Comparison of ENCODE assay signal across 21 mouse cellular contexts in the genomic region with DNA sequence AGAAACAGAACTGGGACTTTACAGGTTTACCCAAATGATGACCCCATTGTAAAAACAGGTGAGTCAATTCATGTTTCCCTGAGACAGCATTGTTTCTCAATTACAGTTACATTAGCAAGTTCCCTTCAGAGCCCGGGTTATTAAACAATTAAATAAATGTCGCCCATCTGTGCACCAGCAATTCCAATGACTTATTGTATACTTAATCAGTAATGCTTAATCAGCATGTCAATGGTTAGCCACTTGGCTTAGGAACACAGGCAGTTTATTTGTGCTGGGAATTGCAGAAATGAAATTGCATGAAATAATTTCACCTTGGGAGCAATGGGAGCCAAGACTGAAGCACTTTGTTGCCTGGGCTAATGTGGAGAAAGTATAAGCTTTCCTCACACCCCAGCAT.
DNase-seq lines count a peak whose midpoint lies in the region; ATAC-seq and TF ChIP-seq lines count a peak whose summit lies in the region.
"Had no signal": no experiment of that assay in that cellular context is flagged by ENCODE, and none has a peak within 500 bp of the region (broad histone marks: within the 10 kb centered on the region; RNA-seq: fewer than 3 reads in every experiment).

No protein-coding gene starts in this region.

- WGBS in hindbrain, postnatal 0 days = 48% methylated on average over 2 of the region's 2 CpGs
- 49% methylated on average over 2 of the region's 2 CpGs for WGBS in hindbrain, embryonic 16.5 days
- WGBS in neural tube, embryonic 13.5 days = 38% methylated on average over 2 of the region's 2 CpGs
- WGBS in neural tube, embryonic 14.5 days = 29% methylated on average over 2 of the region's 2 CpGs
- WGBS in liver, embryonic 11.5 days = 81% methylated on average over 2 of the region's 2 CpGs
- 65% methylated on average over 2 of the region's 2 CpGs for WGBS in heart, adult 2 months

- H3K4me2 ChIP-seq in hindbrain, postnatal 0 days (ENCODE audit: low read depth, low read length) = no peak overlapping the region
- no peak overlapping the region for H3K4me2 ChIP-seq in hindbrain, embryonic 16.5 days (ENCODE audit: low read length)
- no peak overlapping the region for H3K4me2 ChIP-seq in neural tube, embryonic 13.5 days
- H3K4me2 ChIP-seq in neural tube, embryonic 14.5 days (ENCODE audit: low read depth, low read length) = no peak overlapping the region
- no peak overlapping the region for H3K4me2 ChIP-seq in liver, embryonic 11.5 days
- H3K4me2 ChIP-seq: embryonic facial prominence, embryonic 12.5 days; forebrain, embryonic 12.5 days had no signal

- H3K4me1 ChIP-seq in hindbrain, postnatal 0 days (ENCODE audit: insufficient read depth, low read length) = no peaks in the 10 kb centered on the region
- no peaks in the 10 kb centered on the region for H3K4me1 ChIP-seq in hindbrain, embryonic 16.5 days (ENCODE audit: control insufficient read depth, insufficient read depth, low read depth, low read length)
- H3K4me1 ChIP-seq in neural tube, embryonic 13.5 days (replicated peaks) = peaks cover 26% of the 10 kb centered on the region
- H3K4me1 ChIP-seq in neural tube, embryonic 14.5 days (ENCODE audit: control insufficient read depth, insufficient read depth, low read length) = no peaks in the 10 kb centered on the region
- no peaks in the 10 kb centered on the region for H3K4me1 ChIP-seq in liver, embryonic 11.5 days (replicated peaks; ENCODE audit: control insufficient read depth, insufficient read depth, low read length)
- no peaks in the 10 kb centered on the region for H3K4me1 ChIP-seq in heart, adult 2 months (ENCODE audit: control insufficient read depth, insufficient read depth, low read length)
- H3K4me1 ChIP-seq: embryonic facial prominence, embryonic 10.5 days; embryonic facial prominence, embryonic 12.5 days; forebrain, embryonic 10.5 days had no signal

- intact Hi-C loops in heart, adult 2 months (cut with DNase I) = no loop called here

- no peak overlapping the region for H3K9ac ChIP-seq in hindbrain, postnatal 0 days (replicated peaks; ENCODE audit: low read length)
- no peak overlapping the region for H3K9ac ChIP-seq in hindbrain, embryonic 16.5 days (ENCODE audit: low read depth, low read length)
- H3K9ac ChIP-seq in neural tube, embryonic 13.5 days = no peak overlapping the region
- H3K9ac ChIP-seq in neural tube, embryonic 14.5 days (replicated peaks; ENCODE audit: low read depth, low read length) = no peak overlapping the region
- no peak overlapping the region for H3K9ac ChIP-seq in liver, embryonic 11.5 days (ENCODE audit: low read depth, low read length)
- H3K9ac ChIP-seq in heart, adult 2 months (ENCODE audit: low read depth, low read length) = no peak overlapping the region
- H3K9ac ChIP-seq: embryonic facial prominence, embryonic 12.5 days; forebrain, embryonic 12.5 days had no signal

- no peak for TF ChIP-seq EP300 in heart, adult 2 months (IDR thresholded peaks at IDR 0.05; ENCODE audit: insufficient read depth, low read depth, low read length)

- no peaks in the 10 kb centered on the region for H3K27me3 ChIP-seq in hindbrain, postnatal 0 days (ENCODE audit: insufficient read depth, low read length)
- no peaks in the 10 kb centered on the region for H3K27me3 ChIP-seq in hindbrain, embryonic 16.5 days (replicated peaks; ENCODE audit: control insufficient read depth, insufficient read depth, low read length)
- H3K27me3 ChIP-seq in neural tube, embryonic 13.5 days = no peaks in the 10 kb centered on the region
- H3K27me3 ChIP-seq in neural tube, embryonic 14.5 days (ENCODE audit: control insufficient read depth, insufficient read depth, low read length) = no peaks in the 10 kb centered on the region
- no peaks in the 10 kb centered on the region for H3K27me3 ChIP-seq in liver, embryonic 11.5 days (replicated peaks; ENCODE audit: control insufficient read depth, insufficient read depth, low read length)
- H3K27me3 ChIP-seq in heart, adult 2 months (ENCODE audit: control insufficient read depth, insufficient read depth, low read length) = no peaks in the 10 kb centered on the region
- H3K27me3 ChIP-seq: embryonic facial prominence, embryonic 12.5 days; forebrain, embryonic 12.5 days had no signal

- H3K79me2 ChIP-seq in heart, adult 2 months (replicated peaks; ENCODE audit: control insufficient read depth, insufficient read depth, low read length) = no peaks in the 10 kb centered on the region

- H3K4me3 ChIP-seq in hindbrain, postnatal 0 days (ENCODE audit: low read length) = no peak overlapping the region
- H3K4me3 ChIP-seq in hindbrain, embryonic 16.5 days (ENCODE audit: low read length) = no peak overlapping the region
- no peak overlapping the region for H3K4me3 ChIP-seq in neural tube, embryonic 13.5 days
- H3K4me3 ChIP-seq in neural tube, embryonic 14.5 days (ENCODE audit: low read depth, low read length) = no peak overlapping the region
- no peak overlapping the region for H3K4me3 ChIP-seq in liver, embryonic 11.5 days (ENCODE audit: low read depth, low read length)
- no peak overlapping the region for H3K4me3 ChIP-seq in heart, adult 2 months
- H3K4me3 ChIP-seq: embryonic facial prominence, embryonic 10.5 days; embryonic facial prominence, embryonic 12.5 days; forebrain, embryonic 10.5 days; forebrain, embryonic 12.5 days had no signal

- H3K27ac ChIP-seq in hindbrain, postnatal 0 days = no peak overlapping the region
- H3K27ac ChIP-seq in hindbrain, embryonic 16.5 days (ENCODE audit: low read depth, low read length) = no peak overlapping the region
- H3K27ac ChIP-seq in neural tube, embryonic 13.5 days (replicated peaks) = no peak overlapping the region
- H3K27ac ChIP-seq in neural tube, embryonic 14.5 days (ENCODE audit: low read depth, low read length) = no peak overlapping the region
- no peak overlapping the region for H3K27ac ChIP-seq in liver, embryonic 11.5 days (ENCODE audit: low read depth, low read length)
- H3K27ac ChIP-seq in heart, adult 2 months = no peak overlapping the region
- H3K27ac ChIP-seq: embryonic facial prominence, embryonic 10.5 days; embryonic facial prominence, embryonic 12.5 days; forebrain, embryonic 10.5 days; forebrain, embryonic 12.5 days had no signal

- TF ChIP-seq CTCF in hindbrain, postnatal 0 days (IDR thresholded peaks at IDR 0.05; ENCODE audit: low read depth) = no peak
- no peak for TF ChIP-seq CTCF in heart, adult 2 months (IDR thresholded peaks at IDR 0.05)

- peak; percentile 7 for DNase-seq in hindbrain, postnatal 0 days (ENCODE audit: low spot score)
- no peak for DNase-seq in neural tube, embryonic 10.5 days (ENCODE audit: extremely low spot score, low spot score)
- DNase-seq in liver, embryonic 11.5 days (ENCODE audit: low spot score) = no peak
- no peak for DNase-seq in heart, adult 2 months
- DNase-seq: adrenal gland, adult 2 months; adrenal gland, postnatal 10 days; adrenal gland, postnatal 25 days; cerebellum, adult 11-12 months; cerebellum, adult 2 months; cerebellum, adult 9-10 months; cerebellum, postnatal 10 days; cerebellum, postnatal 25 days had no signal

- no peak for TF ChIP-seq POLR2A in heart, adult 2 months (IDR thresholded peaks at IDR 0.05; ENCODE audit: insufficient read depth, low read depth, low read length)

- no peaks in the 10 kb centered on the region for H3K36me3 ChIP-seq in hindbrain, postnatal 0 days (ENCODE audit: insufficient read depth, low read length)
- H3K36me3 ChIP-seq in hindbrain, embryonic 16.5 days (ENCODE audit: control insufficient read depth, insufficient read depth, low read length) = no peaks in the 10 kb centered on the region
- H3K36me3 ChIP-seq in neural tube, embryonic 13.5 days = no peaks in the 10 kb centered on the region
- H3K36me3 ChIP-seq in neural tube, embryonic 14.5 days (ENCODE audit: control insufficient read depth, insufficient read depth, low read length) = no peaks in the 10 kb centered on the region
- no peaks in the 10 kb centered on the region for H3K36me3 ChIP-seq in liver, embryonic 11.5 days (ENCODE audit: control insufficient read depth, insufficient read depth, low read length)
- H3K36me3 ChIP-seq in heart, adult 2 months (ENCODE audit: control insufficient read depth, insufficient read depth, low read length) = no peaks in the 10 kb centered on the region
- H3K36me3 ChIP-seq: embryonic facial prominence, embryonic 10.5 days; embryonic facial prominence, embryonic 12.5 days; forebrain, embryonic 10.5 days; forebrain, embryonic 12.5 days had no signal

- H3K9me3 ChIP-seq in hindbrain, postnatal 0 days (ENCODE audit: low read length) = no peaks in the 10 kb centered on the region
- H3K9me3 ChIP-seq in hindbrain, embryonic 16.5 days (ENCODE audit: control insufficient read depth, low read length) = peaks cover 2% of the 10 kb centered on the region; the same call in 1 of the 2 replicates
- no peaks in the 10 kb centered on the region; the same call in 1 of the 2 replicates for H3K9me3 ChIP-seq in neural tube, embryonic 13.5 days
- H3K9me3 ChIP-seq in neural tube, embryonic 14.5 days (ENCODE audit: control insufficient read depth, low read length) = no peaks in the 10 kb centered on the region
- H3K9me3 ChIP-seq in liver, embryonic 11.5 days (ENCODE audit: control insufficient read depth, low read length) = no peaks in the 10 kb centered on the region
- H3K9me3 ChIP-seq: embryonic facial prominence, embryonic 10.5 days; embryonic facial prominence, embryonic 12.5 days; forebrain, embryonic 10.5 days; forebrain, embryonic 12.5 days had no signal

- ATAC-seq in hindbrain, postnatal 0 days = no peak
- ATAC-seq in hindbrain, embryonic 16.5 days = no peak
- ATAC-seq in neural tube, embryonic 13.5 days (ENCODE audit: low read depth) = peak; percentile 67; the same call in 1 of the 2 replicates
- ATAC-seq in neural tube, embryonic 14.5 days (ENCODE audit: low read depth) = peak; percentile 77
- no peak for ATAC-seq in liver, embryonic 11.5 days (replicated peaks; ENCODE audit: low FRiP score)
- ATAC-seq: forebrain, embryonic 14.5 days; forebrain, embryonic 16.5 days had no signal

Comparison
In these comparisons a context has a peak if more than half of its experiments do, and no peak if none do; other contexts are left out.
1. ATAC-seq: peak in neural tube, embryonic 13.5 days (single experiment) and neural tube, embryonic 14.5 days (single experiment); none in hindbrain, postnatal 0 days (single experiment), hindbrain, embryonic 16.5 days (single experiment) and liver, embryonic 11.5 days (single experiment).